Mouse (Mus musculus) limb, embryonic 14.5 days (tissue): Measurements from ENCODE around the gene Smarca4. TPM values are rescaled to one million over a fixed set of nuclear protein-coding genes. Genes with fewer than 3 reads are reported as not detected.

Experiments
- ATAC-seq: fragments of 200-750 bp; cut with Nextera tagmentation; 2 replicates; pipeline ENCODE4 v1.8.0; 2017; ENCODE audit warnings: low read depth, moderate number of reproducible peaks, moderate TSS enrichment; ENCODE audit not compliant: low FRiP score
- DNase-seq: peaks from one replicate; pipeline ENCODE4 v3.0.0-alpha.2; 2015; ENCODE audit warnings: low spot score
- H3K27ac ChIP-seq: fragments of 300-500 bp; sonication (generic); replicated peaks from 2 replicates; pipeline ENCODE4 v1.5.1; 2014; ENCODE audit warnings: low read depth, mild to moderate bottlenecking, low read length, moderate library complexity, mixed read lengths
- H3K27me3 ChIP-seq: fragments of 300-500 bp; sonication (generic); 2 replicates; pipeline ENCODE4 v1.6.1; 2014; ENCODE audit warnings: low read length, mixed read lengths; ENCODE audit not compliant: control insufficient read depth, insufficient read depth
- H3K36me3 ChIP-seq: fragments of 300-500 bp; sonication (generic); 2 replicates; pipeline ENCODE4 v1.6.1; 2014; ENCODE audit warnings: mild to moderate bottlenecking, low read length, moderate library complexity, mixed read lengths; ENCODE audit not compliant: control insufficient read depth, insufficient read depth
- H3K4me1 ChIP-seq: fragments of 300-500 bp; sonication (generic); 2 replicates; pipeline ENCODE4 v1.6.1; 2014; ENCODE audit warnings: antibody characterized with exemption, low read length, mixed read lengths; ENCODE audit not compliant: control insufficient read depth, insufficient read depth
- H3K4me2 ChIP-seq: fragments of 300-500 bp; sonication (generic); replicated peaks from 2 replicates; pipeline ENCODE4 v1.6.1; 2014; ENCODE audit warnings: low read depth, mild to moderate bottlenecking, low read length, moderate library complexity; ENCODE audit not compliant: severe bottlenecking
- H3K4me3 ChIP-seq: fragments of 300-500 bp; sonication (generic); replicated peaks from 2 replicates; pipeline ENCODE4 v1.5.1; 2014; ENCODE audit warnings: low read length
- H3K9ac ChIP-seq: fragments of 300-500 bp; sonication (generic); 2 replicates; pipeline ENCODE4 v1.6.1; 2014; ENCODE audit warnings: mild to moderate bottlenecking, low read depth, low read length, moderate library complexity; ENCODE audit not compliant: severe bottlenecking
- H3K9me3 ChIP-seq: fragments of 300-500 bp; sonication (generic); 2 replicates; pipeline ENCODE4 v1.6.1; 2016; ENCODE audit warnings: low read length; ENCODE audit not compliant: control insufficient read depth
- POLR2A ChIP-seq: fragments of 200-500 bp; IDR thresholded peaks from 2 replicates; pipeline ENCODE4 v1.8.0; 2012; ENCODE audit warnings: inconsistent platforms, mild to moderate bottlenecking, moderate library complexity, borderline replicate concordance; ENCODE audit not compliant: insufficient read depth, insufficient read length; ENCODE audit errors: extremely low read depth
- WGBS: fragments of 180-500 bp; shearing (Covaris S2); extraction: QIAGEN DNeasy Blood & Tissue Kit; methylation state at CpG from one replicate; pipeline ENCODE4 v1.1.7; 2014; 5-methylcytosine and 5-hydroxymethylcytosine counted together
- polyA plus RNA-seq, 2 experiments: library from polyadenylated mRNA; depleted of rRNA in 1 of 2; stranded (reverse) in 1 of 2; unstranded in 1 of 2; fragments of >200 nt; fragmentation: Nextera tagmentation in 1 of 2; extraction: Ambion mirVana in 1 of 2; gene quantifications; 2 replicates each; pipeline versions ENCODE4 v1.2.1 to v1.2.3; 2012 to 2014

The Smarca4 gene
- polyA plus RNA-seq, 2 experiments, result 81.1 to 94.4 TPM

GRCm38 (mm10) chr9:21726218-21726975 lies 110.4 kb downstream of the Smarca4 start:
- Histone ChIP-seq H3K9me3 (no peaks in the 10 kb centered on the region), H3K4me1 (peaks cover 17% of the 10 kb centered on the region), H3K4me2 (no peak overlapping the region), H3K27ac (no peak overlapping the region), H3K36me3 (peaks cover 18% of the 10 kb centered on the region), H3K4me3 (no peak overlapping the region), H3K27me3 (no peaks in the 10 kb centered on the region), H3K9ac (no peak overlapping the region)
- ATAC-seq, result no peak
- TF ChIP-seq POLR2A, result no peak
- WGBS, result 82% methylated on average over 14 of the region's 14 CpGs
- no peak for DNase-seq

DNA sequence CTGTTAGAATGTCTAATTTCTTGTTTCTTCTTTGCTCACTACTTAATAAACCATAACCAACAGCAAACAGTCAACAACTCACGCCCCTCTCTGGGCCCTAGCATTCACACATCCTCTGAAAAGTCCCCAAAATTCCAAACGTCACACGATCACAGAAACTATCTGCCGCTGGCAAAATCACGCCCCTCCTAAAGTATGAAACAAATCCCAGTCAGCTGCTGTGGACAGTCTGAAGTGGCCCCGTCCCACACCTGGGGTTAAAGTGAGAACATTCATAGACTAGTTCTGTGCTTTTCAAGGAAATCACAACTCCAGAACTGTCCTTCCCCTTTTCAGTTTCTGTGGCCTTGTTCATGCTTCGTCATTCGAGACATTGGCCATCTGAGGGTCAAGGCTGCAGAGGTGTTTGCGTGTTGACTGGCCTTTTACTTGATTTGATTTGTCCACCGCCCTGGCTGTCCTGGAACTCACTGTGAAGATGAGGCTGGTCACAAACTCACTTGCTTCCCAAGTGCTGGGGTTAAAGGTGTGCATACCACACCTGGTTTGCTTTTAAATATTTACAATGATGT lies 112.4 kb downstream of the Smarca4 start:
- Histone ChIP-seq H3K4me3 (no peak overlapping the region), H3K27ac (no peak overlapping the region), H3K9ac (no peak overlapping the region), H3K4me1 (peaks cover 13% of the 10 kb centered on the region), H3K9me3 (no peaks in the 10 kb centered on the region), H3K4me2 (no peak overlapping the region), H3K27me3 (no peaks in the 10 kb centered on the region), H3K36me3 (peaks cover 37% of the 10 kb centered on the region)
- no peak for TF ChIP-seq POLR2A
- ATAC-seq (no peak), DNase-seq (no peak)
- 83% methylated on average over 10 of the region's 10 CpGs for WGBS

- ATAC-seq (no peak), DNase-seq (no peak)
- Histone ChIP-seq H3K27me3 (no peaks in the 10 kb centered on the region), H3K9ac (no peak overlapping the region), H3K27ac (no peak overlapping the region), H3K4me2 (no peak overlapping the region), H3K36me3 (peaks cover 46% of the 10 kb centered on the region), H3K4me1 (peaks cover 13% of the 10 kb centered on the region), H3K9me3 (no peaks in the 10 kb centered on the region), H3K4me3 (no peak overlapping the region)
- TF ChIP-seq POLR2A, result no peak
- 83% methylated on average over 7 of the region's 7 CpGs for WGBS
These were observed 113.3 kb downstream of the Smarca4 start for GRCm38 (mm10) chr9:21729264-21729663.

DNA sequence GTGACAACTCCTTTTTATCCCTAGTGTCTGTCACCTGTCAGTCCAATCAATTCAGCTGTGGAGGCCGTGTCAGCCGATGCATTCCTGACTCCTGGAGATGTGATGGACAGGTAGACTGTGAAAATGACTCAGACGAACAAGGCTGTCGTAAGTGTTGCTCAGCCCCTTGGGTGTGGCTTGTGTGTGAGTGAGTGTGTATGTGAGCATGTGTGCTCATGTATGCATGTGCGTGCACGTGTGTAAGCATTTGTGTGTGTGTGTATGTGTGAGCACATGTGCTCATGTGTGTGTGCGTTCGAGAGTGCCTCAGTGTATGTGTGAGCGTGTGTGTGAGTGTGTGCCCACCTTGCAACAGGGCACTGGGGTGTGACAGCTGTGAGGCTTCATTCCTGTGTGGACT lies 116.3 kb downstream of the Smarca4 start:
- Histone ChIP-seq H3K27ac (no peak overlapping the region), H3K9ac (no peak overlapping the region), H3K4me1 (no peaks in the 10 kb centered on the region), H3K4me2 (no peak overlapping the region), H3K9me3 (no peaks in the 10 kb centered on the region), H3K27me3 (no peaks in the 10 kb centered on the region), H3K4me3 (no peak overlapping the region), H3K36me3 (peaks cover 70% of the 10 kb centered on the region)
- no peak for TF ChIP-seq POLR2A
- ATAC-seq, result no peak
- 94% methylated on average over 9 of the region's 9 CpGs for WGBS
- no peak for DNase-seq

DNA sequence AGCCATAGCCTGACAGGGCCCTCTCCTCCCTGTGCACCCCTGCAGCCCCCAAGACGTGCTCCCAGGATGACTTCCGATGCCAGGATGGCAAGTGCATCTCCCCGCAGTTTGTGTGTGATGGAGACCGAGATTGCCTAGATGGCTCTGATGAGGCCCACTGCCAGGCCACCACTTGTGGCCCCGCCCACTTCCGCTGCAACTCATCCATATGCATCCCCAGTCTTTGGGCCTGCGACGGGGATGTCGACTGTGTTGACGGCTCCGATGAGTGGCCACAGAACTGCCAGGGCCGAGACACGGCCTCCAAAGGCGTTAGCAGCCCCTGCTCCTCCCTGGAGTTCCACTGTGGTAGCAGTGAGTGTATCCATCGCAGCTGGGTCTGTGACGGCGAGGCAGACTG lies 117.5 kb downstream of the Smarca4 start:
- peaks cover 76% of the 10 kb centered on the region for H3K36me3 ChIP-seq
- WGBS, result 94% methylated on average over 17 of the region's 17 CpGs
- H3K4me2 ChIP-seq, result no peak overlapping the region
- H3K4me3 ChIP-seq, result no peak overlapping the region
- no peak for DNase-seq
- H3K9me3 ChIP-seq, result no peaks in the 10 kb centered on the region
- no peak for TF ChIP-seq POLR2A
- H3K27me3 ChIP-seq, result no peaks in the 10 kb centered on the region
- no peak overlapping the region for H3K27ac ChIP-seq
- H3K4me1 ChIP-seq, result no peaks in the 10 kb centered on the region
- no peak overlapping the region for H3K9ac ChIP-seq
- ATAC-seq, result no peak

DNA sequence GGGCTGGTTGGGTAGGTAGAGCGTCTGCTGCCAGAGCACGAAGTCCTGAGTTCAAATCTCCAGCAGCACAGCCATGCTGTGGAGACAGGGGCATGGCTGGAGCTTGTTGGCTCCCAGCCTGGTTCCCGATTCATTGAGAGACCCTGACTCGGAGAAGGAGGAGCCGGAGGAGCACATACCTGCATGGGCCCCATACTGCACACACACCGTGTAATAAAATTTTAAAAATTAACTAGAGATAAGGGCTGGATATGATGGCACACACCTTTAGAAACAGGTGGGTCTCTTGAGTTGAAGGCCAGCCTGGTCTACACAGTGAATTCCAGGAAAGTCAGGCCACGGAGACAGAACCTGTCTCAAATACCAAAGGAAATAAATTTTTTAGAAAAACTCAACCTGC lies 118.0 kb downstream of the Smarca4 start:
- DNase-seq, result no peak
- no peaks in the 10 kb centered on the region for H3K9me3 ChIP-seq
- no peak overlapping the region for H3K27ac ChIP-seq
- WGBS, result 95% methylated on average over 7 of the region's 7 CpGs
- no peak for ATAC-seq
- no peaks in the 10 kb centered on the region for H3K4me1 ChIP-seq
- H3K36me3 ChIP-seq, result peaks cover 76% of the 10 kb centered on the region
- no peak overlapping the region for H3K9ac ChIP-seq
- TF ChIP-seq POLR2A, result no peak
- H3K27me3 ChIP-seq, result no peaks in the 10 kb centered on the region
- no peak overlapping the region for H3K4me2 ChIP-seq
- no peak overlapping the region for H3K4me3 ChIP-seq
